Mouse (Mus musculus) heart, embryonic 10.5 days (tissue): ENCODE measurements around the gene Tns1. TPM values are rescaled to one million over a fixed set of nuclear protein-coding genes. Genes with fewer than 3 reads are reported as not detected.
"Not testable (repeated sequence)": the region's sequence is repeated elsewhere in the genome, so short reads cannot be mapped to it uniquely, and the experiment has no call there.

Experiments
- DNase-seq: peaks from one replicate; pipeline ENCODE4 v3.0.0-alpha.2; 2017; ENCODE audit warnings: low spot score
- H3K27ac ChIP-seq: fragments of 300-500 bp; sonication (generic); 2 replicates; pipeline ENCODE4 v1.5.1; 2016; ENCODE audit warnings: mild to moderate bottlenecking
- H3K27me3 ChIP-seq: fragments of 300-500 bp; sonication (generic); 2 replicates; pipeline ENCODE4 v1.6.1; 2016; ENCODE audit warnings: mild to moderate bottlenecking; ENCODE audit not compliant: poor library complexity, insufficient read depth, severe bottlenecking
- H3K36me3 ChIP-seq: fragments of 300-500 bp; sonication (generic); 2 replicates; pipeline ENCODE4 v1.6.1; 2016; ENCODE audit warnings: mild to moderate bottlenecking, moderate library complexity
- H3K4me1 ChIP-seq: fragments of 300-500 bp; sonication (generic); 2 replicates; pipeline ENCODE4 v1.6.1; 2016; ENCODE audit warnings: mild to moderate bottlenecking
- H3K4me3 ChIP-seq: fragments of 300-500 bp; sonication (generic); 2 replicates; pipeline ENCODE4 v1.5.1; 2016; ENCODE audit warnings: mild to moderate bottlenecking, moderate library complexity
- H3K9me3 ChIP-seq: fragments of 300-500 bp; sonication (generic); 2 replicates; pipeline ENCODE4 v1.6.1; 2016; ENCODE audit warnings: mild to moderate bottlenecking, moderate library complexity
- WGBS: fragments of 180-500 bp; shearing (Covaris S2); methylation state at CpG from one replicate; pipeline ENCODE4 v1.1.7; 2016; 5-methylcytosine and 5-hydroxymethylcytosine counted together
- polyA plus RNA-seq: library from polyadenylated mRNA; unstranded; fragments of >200 nt; fragmentation: Nextera tagmentation; extraction: Ambion mirVana; gene quantifications from 2 replicates; pipeline ENCODE4 v1.2.1, GENCODE M21; 2016

Tns1 gene
- 49.8 and 75.4 TPM in 2 replicates for polyA plus RNA-seq

- under 1% methylated on average over 83 of the region's 84 CpGs for WGBS
- Histone ChIP-seq H3K36me3 (no peaks in the 10 kb centered on the region), H3K4me1 (peaks cover 32% of the 10 kb centered on the region), H3K9me3 (no peaks in the 10 kb centered on the region), H3K27me3 (peaks cover 74% of the 10 kb centered on the region), H3K4me3 (peak within 1 kb of the TSS; percentile 77), H3K27ac (peak within 1 kb of the TSS; percentile 83)
- peak; percentile 81 for DNase-seq
Observed at GRCm38 (mm10) chr1:74124021-74124981, at the start of gene Tns1. Gene Tns1, minus strand, starts transcription at chr1:74124449.

DNA sequence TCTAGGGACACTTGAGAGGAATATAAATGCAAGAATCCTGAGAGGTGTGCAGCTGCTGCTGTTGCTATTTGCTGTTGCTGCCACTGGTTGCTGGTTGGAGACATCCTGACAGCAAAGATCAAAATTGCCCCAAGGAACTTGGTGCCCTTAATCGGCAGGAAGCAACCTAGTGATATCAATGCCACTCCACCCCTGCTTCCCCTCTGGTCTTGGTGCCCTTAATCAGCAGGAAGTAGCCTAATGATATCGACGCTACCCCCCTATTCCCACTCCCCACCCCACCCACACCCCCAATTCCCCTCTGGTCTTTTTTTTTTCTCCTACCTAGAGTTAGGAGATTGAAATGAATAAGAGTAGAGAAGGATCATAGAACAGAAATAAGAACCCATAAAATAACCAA, 48.5 kb upstream of the Tns1 start:
- WGBS = 53% methylated on average over 3 of the region's 3 CpGs
- H3K4me1 ChIP-seq = no peaks in the 10 kb centered on the region
- H3K27me3 ChIP-seq = no peaks in the 10 kb centered on the region
- no peak overlapping the region for H3K27ac ChIP-seq
- no peaks in the 10 kb centered on the region for H3K9me3 ChIP-seq
- no peaks in the 10 kb centered on the region for H3K36me3 ChIP-seq
- peak; percentile 31 for DNase-seq
- H3K4me3 ChIP-seq = no peak overlapping the region

DNA sequence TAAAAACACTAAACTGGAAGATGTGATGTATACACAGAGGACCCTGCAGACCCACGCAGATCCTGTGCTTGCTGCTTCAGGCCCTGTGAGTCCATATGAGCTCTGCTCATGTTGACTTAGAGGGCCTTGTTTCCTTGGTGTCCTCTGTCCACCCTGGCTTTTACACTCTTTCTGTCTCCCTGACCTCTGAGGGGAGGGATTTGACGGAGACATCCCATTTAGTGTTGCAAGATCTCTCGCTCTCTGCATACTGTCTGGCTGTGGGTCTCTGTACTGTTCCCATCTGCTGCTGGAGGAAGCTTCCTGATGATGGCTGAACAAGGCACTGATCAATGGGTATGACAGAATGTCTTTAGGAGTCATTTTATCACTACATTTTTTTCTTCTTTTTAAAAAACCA, 45.5 kb upstream of the Tns1 start:
- DNase-seq = peak; percentile 58
- 80% methylated on average over 3 of the region's 3 CpGs for WGBS
- H3K4me1 ChIP-seq = no peaks in the 10 kb centered on the region

GRCm38 (mm10) chr1:74167136-74167535, 42.9 kb upstream of the Tns1 start:
- Histone ChIP-seq H3K4me1 (no peaks in the 10 kb centered on the region), H3K4me3 (no peak overlapping the region), H3K9me3 (no peaks in the 10 kb centered on the region), H3K27me3 (peaks cover 3% of the 10 kb centered on the region; the same call in 1 of the 2 replicates), H3K36me3 (no peaks in the 10 kb centered on the region), H3K27ac (no peak overlapping the region)
- WGBS = 80% methylated on average over 5 of the region's 5 CpGs
- DNase-seq = peak; percentile 62

More for the DNA sequence above, 45.5 kb upstream of the Tns1 start:
- Histone ChIP-seq H3K27me3 (no peaks in the 10 kb centered on the region), H3K36me3 (no peaks in the 10 kb centered on the region), H3K27ac (no peak overlapping the region), H3K9me3 (no peaks in the 10 kb centered on the region), H3K4me3 (no peak overlapping the region)

- Histone ChIP-seq H3K27ac (no peak overlapping the region), H3K4me1 (peaks cover 13% of the 10 kb centered on the region), H3K36me3 (no peaks in the 10 kb centered on the region), H3K27me3 (peaks cover 7% of the 10 kb centered on the region; the same call in 1 of the 2 replicates), H3K9me3 (no peaks in the 10 kb centered on the region), H3K4me3 (no peak overlapping the region)
- no peak for DNase-seq
- 61% methylated on average over 2 of the region's 2 CpGs for WGBS
Observed at GRCm38 (mm10) chr1:74160036-74160435, 35.8 kb upstream of the Tns1 start.

DNA sequence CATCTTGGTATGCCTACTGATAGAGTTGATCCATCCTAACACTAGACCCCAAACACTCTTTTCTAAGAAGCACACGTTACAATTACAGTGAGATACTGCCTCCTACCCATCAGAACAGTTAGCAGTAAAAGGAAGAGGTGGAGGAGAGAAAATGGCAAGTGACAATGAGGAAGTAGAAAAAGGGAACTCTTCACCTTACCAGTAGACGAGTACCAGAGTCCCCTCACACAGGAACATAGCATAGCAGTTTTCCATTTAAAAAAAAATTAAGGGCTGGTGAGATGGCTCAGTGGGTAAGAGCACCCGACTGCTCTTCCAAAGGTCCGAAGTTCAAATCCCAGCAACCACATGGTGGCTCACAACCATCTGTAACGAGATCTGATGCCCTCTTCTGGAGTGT, 35.4 kb upstream of the Tns1 start:
- not testable (repeated sequence) for H3K9me3 ChIP-seq, H3K4me3 ChIP-seq, H3K27ac ChIP-seq, DNase-seq, H3K27me3 ChIP-seq, H3K36me3 ChIP-seq
- peaks cover 13% of the 10 kb centered on the region for H3K4me1 ChIP-seq
- WGBS = 77% methylated on average over 5 of the region's 5 CpGs

DNA sequence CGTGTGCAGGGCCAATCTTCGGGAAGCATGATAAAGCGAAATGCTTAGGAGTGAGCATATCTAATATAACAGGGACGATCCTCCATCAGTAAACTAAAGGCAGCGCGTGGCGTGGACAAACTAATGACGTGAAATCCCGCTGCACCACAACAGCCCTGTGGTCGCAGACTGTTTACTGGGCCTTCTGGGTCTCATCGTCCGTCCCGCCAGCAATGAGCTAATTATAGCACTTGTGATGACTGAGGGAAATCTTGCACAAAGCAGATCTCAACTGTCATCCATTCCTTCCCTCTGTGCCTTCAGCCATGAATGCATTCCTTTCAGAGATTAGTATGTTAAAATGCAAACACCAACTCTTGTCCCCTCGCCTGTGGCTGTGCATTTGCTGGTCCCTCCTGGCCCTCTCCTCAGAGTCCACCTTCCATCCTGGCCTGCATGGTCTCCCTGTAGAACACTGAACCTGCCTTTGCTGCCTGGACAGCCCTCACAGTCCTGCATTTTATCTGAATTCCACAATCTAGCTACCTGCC, 32.2 kb upstream of the Tns1 start:
- Histone ChIP-seq H3K4me1 (peaks cover 22% of the 10 kb centered on the region), H3K27me3 (no peaks in the 10 kb centered on the region), H3K9me3 (no peaks in the 10 kb centered on the region), H3K36me3 (no peaks in the 10 kb centered on the region), H3K4me3 (no peak overlapping the region), H3K27ac (peak overlapping the region; percentile 67)
- WGBS = 55% methylated on average over 14 of the region's 14 CpGs
- peak; percentile 73 for DNase-seq

DNA sequence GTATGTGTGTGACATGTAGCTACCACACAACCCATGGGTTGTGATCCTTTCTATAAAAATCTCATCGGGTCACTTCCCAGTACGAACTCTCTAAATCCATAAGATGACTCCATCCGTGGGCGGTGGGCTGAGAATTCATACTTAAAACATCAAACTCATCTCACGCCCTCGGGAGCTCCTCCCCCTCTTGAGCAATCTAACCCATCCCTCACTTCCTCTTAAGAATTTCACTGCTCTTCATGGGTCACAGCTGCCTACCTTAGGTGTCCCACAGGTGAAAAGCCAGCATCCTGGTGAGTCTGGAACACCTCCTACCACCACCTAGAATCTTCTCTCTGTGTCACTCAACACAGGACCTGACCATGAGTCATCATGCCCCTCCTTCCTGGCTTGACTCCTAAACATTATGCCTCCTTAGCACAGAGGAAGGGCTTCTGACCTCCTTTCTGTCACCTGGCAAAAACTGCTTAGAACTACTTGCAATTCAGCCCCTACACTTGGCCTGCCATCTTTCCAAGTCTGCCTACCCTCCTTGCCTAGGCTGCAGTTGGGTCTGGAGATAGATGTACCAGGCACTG, 31.3 kb upstream of the Tns1 start:
- H3K9me3 ChIP-seq = no peaks in the 10 kb centered on the region
- peaks cover 31% of the 10 kb centered on the region for H3K4me1 ChIP-seq
- H3K4me3 ChIP-seq = no peak overlapping the region
- H3K36me3 ChIP-seq = no peaks in the 10 kb centered on the region
- peak overlapping the region; percentile 47; the same call in 1 of the 2 replicates for H3K27ac ChIP-seq
- WGBS = 82% methylated on average over 6 of the region's 6 CpGs
- DNase-seq = peak; percentile 54
- H3K27me3 ChIP-seq = no peaks in the 10 kb centered on the region

DNA sequence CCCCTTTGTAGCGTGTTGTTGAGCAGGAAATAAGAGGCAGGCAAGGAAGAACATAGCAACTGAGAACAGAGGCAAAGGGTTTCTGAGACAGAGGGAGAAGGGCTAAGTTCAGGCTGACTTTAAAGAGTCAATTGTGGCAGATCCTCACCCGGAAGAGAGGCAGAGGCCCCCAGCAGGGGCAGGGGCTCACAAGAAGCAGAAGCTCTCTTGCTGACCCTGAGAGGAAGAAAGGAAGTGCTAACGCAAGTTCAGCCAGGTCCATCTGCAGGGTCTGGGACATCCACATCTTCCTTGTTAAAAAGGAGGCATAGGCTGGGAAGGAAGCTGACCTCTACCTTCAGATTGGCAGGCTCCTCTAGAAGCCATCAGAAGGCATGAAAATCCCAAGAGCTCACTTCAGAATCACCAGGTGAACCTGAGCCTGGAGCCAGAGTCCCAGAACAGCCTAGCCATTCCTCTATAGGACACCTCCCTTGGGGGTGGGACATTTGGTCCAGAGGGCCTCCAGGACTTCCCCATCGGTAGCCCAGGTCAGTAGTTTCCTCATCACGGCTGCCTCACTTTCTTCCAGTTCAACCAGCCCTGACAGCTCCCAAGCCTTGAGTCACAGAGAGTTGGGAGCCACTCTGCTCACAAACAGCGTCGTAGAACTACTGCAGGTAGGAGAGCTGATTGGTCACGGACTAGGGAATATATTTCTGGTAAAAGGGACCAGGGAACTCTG, 29.4 kb upstream of the Tns1 start, which contains the start of gene Cxcr2:
Gene Cxcr2 (plus strand): TSS at position 529 of the 724 bp plus-strand sequence.
- H3K27me3 ChIP-seq = no peaks in the 10 kb centered on the region
- no peaks in the 10 kb centered on the region for H3K36me3 ChIP-seq
- 63% methylated on average over 8 of the region's 8 CpGs for WGBS
- no peak within 1 kb of the TSS for H3K4me3 ChIP-seq
- peaks cover 39% of the 10 kb centered on the region for H3K4me1 ChIP-seq
- H3K27ac ChIP-seq = no peak within 1 kb of the TSS
- DNase-seq = peak; percentile 46
- H3K9me3 ChIP-seq = no peaks in the 10 kb centered on the region

- H3K4me3 ChIP-seq = no peak overlapping the region
- H3K27me3 ChIP-seq = no peaks in the 10 kb centered on the region
- H3K36me3 ChIP-seq = no peaks in the 10 kb centered on the region
- H3K27ac ChIP-seq = no peak overlapping the region
- H3K9me3 ChIP-seq = no peaks in the 10 kb centered on the region
- DNase-seq = peak; percentile 39
- WGBS = 53% methylated on average over 3 of the region's 3 CpGs
- H3K4me1 ChIP-seq = peaks cover 48% of the 10 kb centered on the region
Observed at GRCm38 (mm10) chr1:74151091-74151490, 26.8 kb upstream of the Tns1 start.

DNA sequence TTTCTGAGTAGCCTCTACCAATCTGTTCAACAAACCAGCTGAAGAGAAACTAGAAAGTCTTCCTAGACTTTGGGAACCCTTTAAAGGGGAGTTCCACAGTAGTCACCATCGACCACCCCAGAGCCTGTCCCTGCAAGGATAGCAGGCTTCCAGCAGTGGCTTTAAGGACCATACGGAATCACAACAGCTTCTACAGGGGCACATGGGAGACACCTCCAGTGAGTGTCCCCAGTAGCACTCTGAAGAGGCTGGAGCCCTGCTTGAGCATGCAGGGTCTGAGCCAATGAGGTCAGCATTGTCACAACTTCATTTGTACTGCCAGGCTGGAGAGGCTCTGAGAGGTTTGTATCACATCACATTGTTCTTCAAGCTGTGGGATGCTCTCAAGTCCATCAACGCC, 25.9 kb upstream of the Tns1 start:
- no peaks in the 10 kb centered on the region for H3K9me3 ChIP-seq
- H3K4me1 ChIP-seq = peaks cover 46% of the 10 kb centered on the region
- H3K27ac ChIP-seq = no peak overlapping the region
- DNase-seq = peak; percentile 68
- WGBS = 73% methylated on average over 3 of the region's 3 CpGs
- no peaks in the 10 kb centered on the region for H3K27me3 ChIP-seq
- no peaks in the 10 kb centered on the region for H3K36me3 ChIP-seq
- no peak overlapping the region for H3K4me3 ChIP-seq

DNA sequence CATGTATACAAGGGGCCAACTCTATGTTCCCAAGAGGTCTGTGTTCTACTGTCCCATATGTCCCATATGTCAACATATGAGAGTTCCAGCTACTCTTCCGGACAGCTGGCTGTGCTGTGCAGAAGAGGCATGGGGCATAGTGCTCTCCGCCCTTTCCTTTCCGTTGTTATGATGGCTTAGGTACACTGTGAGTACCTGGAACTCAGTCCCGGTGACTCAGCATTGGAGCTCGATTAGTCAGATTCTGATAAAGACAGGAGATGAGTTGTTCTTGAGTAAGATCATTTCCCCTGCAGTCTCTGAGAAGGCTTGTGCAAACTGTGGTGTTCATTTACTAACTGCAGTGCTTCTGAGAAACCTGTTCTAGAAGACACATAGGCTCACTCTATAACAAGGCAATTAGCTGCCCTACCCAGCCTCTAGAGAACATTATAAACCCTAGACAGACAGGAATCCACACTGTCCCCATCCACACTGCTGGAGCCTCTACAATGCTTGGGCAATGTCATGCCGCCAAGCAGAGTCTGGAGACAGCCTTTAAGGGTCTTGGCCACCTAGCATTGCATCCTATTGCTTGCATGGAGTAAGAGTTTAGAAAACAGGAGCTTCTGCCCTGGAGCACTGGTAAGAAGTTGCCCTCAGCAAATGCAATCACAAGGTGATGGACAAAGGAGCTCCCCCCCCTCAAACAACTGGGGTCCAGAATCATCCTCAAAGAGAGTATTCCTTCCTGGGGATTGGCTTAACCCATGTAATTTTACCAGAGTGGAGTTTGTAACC, 25.0 kb upstream of the Tns1 start:
- no peak overlapping the region for H3K4me3 ChIP-seq
- H3K9me3 ChIP-seq = no peaks in the 10 kb centered on the region
- H3K36me3 ChIP-seq = no peaks in the 10 kb centered on the region
- peak; percentile 67 for DNase-seq
- peaks cover 46% of the 10 kb centered on the region for H3K4me1 ChIP-seq
- H3K27ac ChIP-seq = no peak overlapping the region; the same call in 1 of the 2 replicates
- no peaks in the 10 kb centered on the region for H3K27me3 ChIP-seq
- WGBS = 78% methylated on average over 6 of the region's 6 CpGs
